Mouse (Mus musculus) liver, adult 2 months (tissue): ENCODE data around the gene Cntn3.

ENCODE experiments used
- CTCF ChIP-seq: fragments of 200-500 bp; IDR thresholded peaks from 2 replicates; pipeline ENCODE4 v1.5.1; 2011; ENCODE audit warnings: low read depth, low read length, control low read depth
- POLR2A ChIP-seq: fragments of 200-500 bp; IDR thresholded peaks from 2 replicates; pipeline ENCODE4 v1.6.1; 2011; ENCODE audit warnings: low read length, control low read depth; ENCODE audit not compliant: insufficient read depth; ENCODE audit errors: extremely low read depth

GRCm38 (mm10) chr6:102565228-102565627 lies 7.7 kb downstream of the Cntn3 start:
- TF ChIP-seq CTCF (no peak), POLR2A (no peak)
